Mouse (Mus musculus) cerebellum, adult (tissue): Measurements from ENCODE around the gene Suz12.
"Not testable (repeated sequence)": the region's sequence is repeated elsewhere in the genome, so short reads cannot be mapped to it uniquely, and the experiment has no call there.

Experiments used
- ATAC-seq: cut with Nextera tagmentation; 2 replicates; pipeline ENCODE4 v1.9.2; 2017; ENCODE audit warnings: mild to moderate bottlenecking, moderate library complexity, mixed read lengths; ENCODE audit not compliant: insufficient number of reproducible peaks, low FRiP score, low TSS enrichment

The Suz12 gene

GRCm38 (mm10) chr11:79992592-79993355 lies at the start of gene Suz12:
Gene Suz12, plus strand, starts transcription at chr11:79993106.
- ATAC-seq, result peak; percentile 100

- ATAC-seq, result no peak
These were observed 49.8 kb upstream of the Suz12 start for GRCm38 (mm10) chr11:79943136-79943535.

GRCm38 (mm10) chr11:79943601-79944000 lies 49.3 kb upstream of the Suz12 start:
- no peak for ATAC-seq

GRCm38 (mm10) chr11:79947265-79947664 lies 45.6 kb upstream of the Suz12 start:
- no peak for ATAC-seq

GRCm38 (mm10) chr11:79961346-79962124 lies 31.4 kb upstream of the Suz12 start:
- ATAC-seq, result peak; percentile 29; the same call in 1 of the 2 replicates

GRCm38 (mm10) chr11:79962125-79962876 lies 30.6 kb upstream of the Suz12 start, which contains the start of gene Utp6:
Gene Utp6, minus strand, starts transcription at chr11:79962390.
- peak; percentile 94 for ATAC-seq

GRCm38 (mm10) chr11:79962877-79963183 lies 30.1 kb upstream of the Suz12 start:
- no peak for ATAC-seq

- no peak for ATAC-seq
These were observed 29.5 kb upstream of the Suz12 start for GRCm38 (mm10) chr11:79963212-79963974.

GRCm38 (mm10) chr11:79965896-79966295 lies 27.0 kb upstream of the Suz12 start:
- ATAC-seq, result no peak

- ATAC-seq, result no peak
These were observed 25.2 kb upstream of the Suz12 start for GRCm38 (mm10) chr11:79967752-79968151.

- no peak for ATAC-seq
These were observed 19.8 kb upstream of the Suz12 start for GRCm38 (mm10) chr11:79973133-79973532.

GRCm38 (mm10) chr11:79973626-79974476 lies 19.1 kb upstream of the Suz12 start:
- ATAC-seq, result peak; percentile 70; the same call in 1 of the 2 replicates

GRCm38 (mm10) chr11:79975377-79975776 lies 17.5 kb upstream of the Suz12 start:
- no peak for ATAC-seq

GRCm38 (mm10) chr11:79976222-79976621 lies 16.7 kb upstream of the Suz12 start:
- ATAC-seq, result no peak

GRCm38 (mm10) chr11:79976645-79977044 lies 16.3 kb upstream of the Suz12 start:
- not testable (repeated sequence) for ATAC-seq

- ATAC-seq, result not testable (repeated sequence)
These were observed 15.8 kb upstream of the Suz12 start for GRCm38 (mm10) chr11:79977061-79977460.

GRCm38 (mm10) chr11:79977747-79978146 lies 15.2 kb upstream of the Suz12 start:
- not testable (repeated sequence) for ATAC-seq

- ATAC-seq, result no peak
These were observed 6.0 kb upstream of the Suz12 start for GRCm38 (mm10) chr11:79986886-79987285.

- no peak for ATAC-seq
These were observed 5.0 kb upstream of the Suz12 start for GRCm38 (mm10) chr11:79987896-79988295.
